ENCODE assay signal across 8 mouse cellular contexts in the genomic region with DNA sequence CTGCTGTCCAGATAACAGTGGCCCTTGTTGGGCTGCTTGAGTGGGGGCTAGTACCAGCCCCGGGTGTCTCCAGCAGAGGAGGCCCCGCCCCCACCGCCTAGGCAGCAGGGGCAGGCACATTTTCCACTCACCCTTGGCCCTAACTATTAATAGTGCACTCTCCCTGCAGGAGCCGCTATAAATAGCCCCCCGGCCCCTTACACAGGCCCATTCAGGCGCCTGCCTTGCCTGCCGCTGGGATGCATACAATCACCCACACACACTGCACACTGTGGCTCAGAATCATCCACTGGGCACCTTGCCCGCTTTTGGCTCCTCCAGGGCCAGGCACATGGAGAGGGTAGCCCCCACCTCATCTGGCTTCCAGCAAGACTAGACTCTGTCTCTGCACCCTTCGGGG. TPM values are rescaled to one million over a fixed set of nuclear protein-coding genes. Genes with fewer than 3 reads are reported as not detected.
A peak's percentile ranks its signal among the peaks of the same experiment; 100 is the strongest.
DNase-seq lines count a peak whose midpoint lies in the region; ATAC-seq lines count a peak whose summit lies in the region.

No protein-coding gene starts in this region.

- H3K27me3 ChIP-seq in embryonic facial prominence, embryonic 14.5 days (replicated peaks; ENCODE audit: control insufficient read depth, insufficient read depth, low read length), result no peaks in the 10 kb centered on the region
- no peaks in the 10 kb centered on the region for H3K27me3 ChIP-seq in heart, embryonic 12.5 days (replicated peaks)
- no peaks in the 10 kb centered on the region for H3K27me3 ChIP-seq in kidney, embryonic 15.5 days
- H3K27me3 ChIP-seq in neural tube, embryonic 11.5 days (ENCODE audit: control insufficient read depth, insufficient read depth, low read length), result no peaks in the 10 kb centered on the region

- peak overlapping the region; percentile 66 for H3K27ac ChIP-seq in embryonic facial prominence, embryonic 14.5 days (replicated peaks; ENCODE audit: low read depth, low read length)
- H3K27ac ChIP-seq in heart, embryonic 12.5 days (ENCODE audit: poor library complexity, severe bottlenecking), result peak overlapping the region; percentile 98
- peak overlapping the region; percentile 84 for H3K27ac ChIP-seq in kidney, embryonic 15.5 days
- H3K27ac ChIP-seq in neural tube, embryonic 11.5 days (ENCODE audit: low read depth, low read length), result 0 out of 2 replicates have a peak overlapping the region, but pooled peaks have one; percentile 60

- 0 out of 2 replicates have a peak overlapping the region, but pooled peaks have one; percentile 18 for H3K4me2 ChIP-seq in embryonic facial prominence, embryonic 14.5 days (ENCODE audit: low read depth, low read length)
- peak overlapping the region; percentile 43 for H3K4me2 ChIP-seq in heart, embryonic 12.5 days
- H3K4me2 ChIP-seq in kidney, embryonic 15.5 days, result peak overlapping the region; percentile 27; the same call in 1 of the 2 replicates
- no peak overlapping the region for H3K4me2 ChIP-seq in neural tube, embryonic 11.5 days (ENCODE audit: low read depth)

- 18% methylated on average over 9 of the region's 9 CpGs for WGBS in embryonic facial prominence, embryonic 14.5 days
- 8% methylated on average over 9 of the region's 9 CpGs for WGBS in heart, embryonic 12.5 days
- whole genome bisulfite sequencing in kidney, embryonic 15.5 days, result 34% methylated on average over 9 of the region's 9 CpGs
- 22% methylated on average over 9 of the region's 9 CpGs for WGBS in neural tube, embryonic 11.5 days

- H3K9me3 ChIP-seq in embryonic facial prominence, embryonic 14.5 days (ENCODE audit: control insufficient read depth, low read length), result no peaks in the 10 kb centered on the region
- no peaks in the 10 kb centered on the region for H3K9me3 ChIP-seq in heart, embryonic 12.5 days (replicated peaks)
- H3K9me3 ChIP-seq in kidney, embryonic 15.5 days (replicated peaks), result no peaks in the 10 kb centered on the region
- no peaks in the 10 kb centered on the region for H3K9me3 ChIP-seq in neural tube, embryonic 11.5 days (ENCODE audit: control insufficient read depth, low read length)

- peaks cover 21% of the 10 kb centered on the region for H3K4me1 ChIP-seq in embryonic facial prominence, embryonic 14.5 days (ENCODE audit: control insufficient read depth, insufficient read depth, low read length)
- H3K4me1 ChIP-seq in heart, embryonic 12.5 days (replicated peaks), result peaks cover 73% of the 10 kb centered on the region
- H3K4me1 ChIP-seq in kidney, embryonic 15.5 days, result peaks cover 41% of the 10 kb centered on the region
- peaks cover 12% of the 10 kb centered on the region for H3K4me1 ChIP-seq in neural tube, embryonic 11.5 days (ENCODE audit: control insufficient read depth, insufficient read depth, low read length)

- H3K9ac ChIP-seq in embryonic facial prominence, embryonic 14.5 days (ENCODE audit: low read depth, low read length), result no peak overlapping the region
- peak overlapping the region; percentile 49 for H3K9ac ChIP-seq in heart, embryonic 12.5 days
- no peak overlapping the region for H3K9ac ChIP-seq in kidney, embryonic 15.5 days
- H3K9ac ChIP-seq in neural tube, embryonic 11.5 days (ENCODE audit: low read length), result peak overlapping the region; percentile 32

- H3K36me3 ChIP-seq in embryonic facial prominence, embryonic 14.5 days (ENCODE audit: control insufficient read depth, insufficient read depth, low read length), result no peaks in the 10 kb centered on the region
- H3K36me3 ChIP-seq in heart, embryonic 12.5 days, result no peaks in the 10 kb centered on the region
- no peaks in the 10 kb centered on the region for H3K36me3 ChIP-seq in kidney, embryonic 15.5 days
- H3K36me3 ChIP-seq in neural tube, embryonic 11.5 days (ENCODE audit: control insufficient read depth, insufficient read depth, low read length), result no peaks in the 10 kb centered on the region

- peak; percentile 79 for ATAC-seq in embryonic facial prominence, embryonic 14.5 days (ENCODE audit: low read depth)
- ATAC-seq in heart, embryonic 12.5 days (ENCODE audit: insufficient number of reproducible peaks, low FRiP score), result peak; percentile 88
- peak; percentile 67 for ATAC-seq in kidney, embryonic 15.5 days (replicated peaks; ENCODE audit: low FRiP score)
- ATAC-seq in neural tube, embryonic 11.5 days (ENCODE audit: insufficient read depth, low FRiP score, low TSS enrichment), result peak; percentile 64; the same call in 1 of the 2 replicates

- H3K4me3 ChIP-seq in embryonic facial prominence, embryonic 14.5 days (ENCODE audit: low read depth, low read length), result no peak overlapping the region
- H3K4me3 ChIP-seq in heart, embryonic 12.5 days, result no peak overlapping the region
- no peak overlapping the region for H3K4me3 ChIP-seq in kidney, embryonic 15.5 days (replicated peaks)
- no peak overlapping the region for H3K4me3 ChIP-seq in neural tube, embryonic 11.5 days (ENCODE audit: low read depth, low read length)

- peak; percentile 72 for DNase-seq in adrenal gland, postnatal 14 days
- DNase-seq in embryonic facial prominence, embryonic 14.5 days (ENCODE audit: low spot score), result peak; percentile 83
- DNase-seq in liver, result peak; percentile 58
- peak; percentile 18 for DNase-seq in neural tube, embryonic 11.5 days (ENCODE audit: low spot score)
- DNase-seq in B cell, adult 2 months, result no peak
- DNase-seq in spleen, adult 18-20 months, result no peak

RNA-seq across cellular contexts. Expression of gene Creld2, which starts 19.8 kb away (rescaled TPM):
- 33.0 and 35.0 TPM in 2 replicates for total RNA-seq in adrenal gland, postnatal 14 days (2021)
- polyA plus RNA-seq in embryonic facial prominence, embryonic 14.5 days (2014; fragmentation: Nextera tagmentation; extraction: Ambion mirVana), result 76.1 and 84.5 TPM in 2 replicates
- polyA plus RNA-seq in heart, embryonic 12.5 days (2016; fragmentation: Nextera tagmentation; extraction: Ambion mirVana), result 61.9 and 66.4 TPM in 2 replicates
- 101 and 104 TPM in 2 replicates for polyA plus RNA-seq in kidney, embryonic 15.5 days (2015; fragmentation: Nextera tagmentation; extraction: Ambion mirVana)
- 83.2 and 96.4 TPM in 2 replicates for polyA plus RNA-seq in neural tube, embryonic 11.5 days (2014; fragmentation: Nextera tagmentation; extraction: Ambion mirVana)

RNA-seq across cellular contexts. Expression of gene Alg12, which starts 20.2 kb away (rescaled TPM):
- total RNA-seq in adrenal gland, postnatal 14 days (2021), result 14.3 and 14.8 TPM in 2 replicates
- 11.8 and 12.2 TPM in 2 replicates for polyA plus RNA-seq in embryonic facial prominence, embryonic 14.5 days (2014; fragmentation: Nextera tagmentation; extraction: Ambion mirVana)
- polyA plus RNA-seq in heart, embryonic 12.5 days (2016; fragmentation: Nextera tagmentation; extraction: Ambion mirVana), result 9.3 and 9.4 TPM in 2 replicates
- 12.2 and 14.3 TPM in 2 replicates for polyA plus RNA-seq in kidney, embryonic 15.5 days (2015; fragmentation: Nextera tagmentation; extraction: Ambion mirVana)
- polyA plus RNA-seq in neural tube, embryonic 11.5 days (2014; fragmentation: Nextera tagmentation; extraction: Ambion mirVana), result 10.2 and 13.3 TPM in 2 replicates

RNA-seq across cellular contexts. Expression of gene Pim3, which starts 22.7 kb away (rescaled TPM):
- 70.9 and 76.5 TPM in 2 replicates for total RNA-seq in adrenal gland, postnatal 14 days (2021)
- 38.6 and 45.1 TPM in 2 replicates for polyA plus RNA-seq in embryonic facial prominence, embryonic 14.5 days (2014; fragmentation: Nextera tagmentation; extraction: Ambion mirVana)
- polyA plus RNA-seq in heart, embryonic 12.5 days (2016; fragmentation: Nextera tagmentation; extraction: Ambion mirVana), result 67.5 and 68.1 TPM in 2 replicates
- 50.4 and 54.6 TPM in 2 replicates for polyA plus RNA-seq in kidney, embryonic 15.5 days (2015; fragmentation: Nextera tagmentation; extraction: Ambion mirVana)
- 38.7 and 42.3 TPM in 2 replicates for polyA plus RNA-seq in neural tube, embryonic 11.5 days (2014; fragmentation: Nextera tagmentation; extraction: Ambion mirVana)

Comparison
In these comparisons a context has a peak if more than half of its experiments do, and no peak if none do; other contexts are left out.
1. DNase-seq: peak in adrenal gland, postnatal 14 days (single experiment), embryonic facial prominence, embryonic 14.5 days (single experiment), liver (single experiment) and neural tube, embryonic 11.5 days (single experiment); none in B cell, adult 2 months (0 of 2) and spleen, adult 18-20 months (0 of 2).
2. H3K9ac ChIP-seq: peak in heart, embryonic 12.5 days (single experiment) and neural tube, embryonic 11.5 days (single experiment); none in embryonic facial prominence, embryonic 14.5 days (single experiment) and kidney, embryonic 15.5 days (single experiment).
3. Peak in every context shown above with its lines, with median percentiles within 50 percentile points of each other: ATAC-seq and H3K27ac ChIP-seq.